Mouse (Mus musculus): ENCODE results near the gene Casp4. TPM values are rescaled to one million over a fixed set of nuclear protein-coding genes. Genes with fewer than 3 reads are reported as not detected.

Casp4 gene
- 0.58 and 0.68 TPM in 2 replicates for polyA plus RNA-seq (2015; fragmentation: Nextera tagmentation; extraction: Ambion mirVana)

DNA sequence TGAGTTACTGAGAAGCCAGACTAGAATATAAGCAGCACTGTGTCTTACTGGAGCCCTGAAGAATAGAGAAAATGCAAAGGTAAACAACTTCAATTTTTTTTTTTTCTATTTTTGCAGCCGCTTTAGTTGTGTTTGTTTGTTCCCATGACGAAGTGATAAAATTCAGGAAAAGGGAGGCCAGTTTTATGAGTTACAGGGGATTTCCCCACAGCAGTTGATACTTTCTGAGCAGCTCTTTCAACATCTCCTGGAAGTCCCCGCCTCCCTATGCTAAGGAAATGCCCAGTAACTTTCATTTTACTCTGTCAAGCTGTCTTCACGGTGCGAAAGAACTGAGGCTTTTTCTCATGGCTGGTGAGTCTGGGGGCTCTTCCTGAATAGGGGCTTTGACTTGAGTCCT is at the start of gene Casp4:
Casp4 (plus strand) TSS at position 268 of the 400 bp plus-strand sequence.
- H3K9me3 ChIP-seq (replicated peaks) = no peaks in the 10 kb centered on the region
- WGBS (ENCODE audit: insufficient replicate concordance) = 25% methylated on average over 5 of the region's 5 CpGs
- H3K27me3 ChIP-seq = no peaks in the 10 kb centered on the region
- H3K4me3 ChIP-seq (replicated peaks) = no peak within 1 kb of the TSS
- H3K4me2 ChIP-seq = no peak within 1 kb of the TSS
- H3K4me1 ChIP-seq (replicated peaks) = no peaks in the 10 kb centered on the region
- DNase-seq = no peak
- no peak within 1 kb of the TSS for H3K27ac ChIP-seq
- no peak for ATAC-seq (ENCODE audit: low read depth)
- no peak within 1 kb of the TSS for H3K9ac ChIP-seq
- no peaks in the 10 kb centered on the region for H3K36me3 ChIP-seq

- 54% methylated on average over 2 of the region's 2 CpGs for WGBS (ENCODE audit: insufficient replicate concordance)
- no peak overlapping the region for H3K27ac ChIP-seq
- DNase-seq = no peak
- no peak for ATAC-seq (ENCODE audit: low read depth)
- H3K4me1 ChIP-seq (replicated peaks) = no peaks in the 10 kb centered on the region
- no peaks in the 10 kb centered on the region for H3K36me3 ChIP-seq
- H3K9ac ChIP-seq = no peak overlapping the region
- no peaks in the 10 kb centered on the region for H3K9me3 ChIP-seq (replicated peaks)
- H3K4me2 ChIP-seq = no peak overlapping the region
- H3K27me3 ChIP-seq = no peaks in the 10 kb centered on the region
- H3K4me3 ChIP-seq (replicated peaks) = no peak overlapping the region
These were observed 44.6 kb upstream of the Casp4 start for GRCm38 (mm10) chr9:5263951-5264475.

DNA sequence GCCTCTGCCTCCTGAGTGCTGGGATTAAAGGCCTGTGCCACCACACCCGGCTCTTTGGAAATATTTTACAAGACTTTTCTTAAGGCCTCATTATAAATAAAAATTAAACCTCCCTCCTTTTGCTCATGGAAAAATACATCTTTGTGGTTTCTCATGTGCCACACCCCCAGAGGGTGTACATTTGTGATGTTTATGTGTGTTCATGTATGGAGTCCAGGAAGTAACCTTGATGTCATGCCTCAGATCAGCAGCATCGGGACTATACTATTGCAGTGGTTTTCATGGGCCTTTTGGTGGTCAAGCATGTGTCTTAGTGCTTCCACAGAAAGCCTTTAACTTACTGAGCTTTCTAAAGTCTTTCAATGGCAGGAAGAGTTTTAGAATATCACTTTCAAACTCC is 38.4 kb upstream of the Casp4 start:
- H3K27me3 ChIP-seq = no peaks in the 10 kb centered on the region
- WGBS (ENCODE audit: insufficient replicate concordance) = 54% methylated on average over 2 of the region's 2 CpGs
- no peak overlapping the region for H3K27ac ChIP-seq
- no peak overlapping the region for H3K4me3 ChIP-seq (replicated peaks)
- no peaks in the 10 kb centered on the region for H3K4me1 ChIP-seq (replicated peaks)
- no peak overlapping the region for H3K4me2 ChIP-seq
- no peak for DNase-seq
- ATAC-seq (ENCODE audit: low read depth) = no peak
- H3K36me3 ChIP-seq = no peaks in the 10 kb centered on the region
- no peak overlapping the region for H3K9ac ChIP-seq
- no peaks in the 10 kb centered on the region for H3K9me3 ChIP-seq (replicated peaks)

GRCm38 (mm10) chr9:5270884-5271283 is 37.7 kb upstream of the Casp4 start:
- no peak overlapping the region for H3K9ac ChIP-seq
- no peak overlapping the region for H3K4me2 ChIP-seq
- no peaks in the 10 kb centered on the region for H3K36me3 ChIP-seq
- WGBS (ENCODE audit: insufficient replicate concordance) = 43% methylated on average over 1 of the region's 1 CpGs
- ATAC-seq (ENCODE audit: low read depth) (no peak), DNase-seq (no peak)
- no peaks in the 10 kb centered on the region for H3K9me3 ChIP-seq (replicated peaks)
- no peaks in the 10 kb centered on the region for H3K4me1 ChIP-seq (replicated peaks)
- no peak overlapping the region for H3K27ac ChIP-seq
- H3K27me3 ChIP-seq = no peaks in the 10 kb centered on the region
- no peak overlapping the region for H3K4me3 ChIP-seq (replicated peaks)

- H3K27me3 ChIP-seq = no peaks in the 10 kb centered on the region
- H3K4me1 ChIP-seq (replicated peaks) = no peaks in the 10 kb centered on the region
- H3K27ac ChIP-seq = no peak overlapping the region
- H3K4me3 ChIP-seq (replicated peaks) = no peak overlapping the region
- no peak overlapping the region for H3K9ac ChIP-seq
- no peaks in the 10 kb centered on the region for H3K36me3 ChIP-seq
- DNase-seq (no peak), ATAC-seq (ENCODE audit: low read depth) (no peak)
- no peaks in the 10 kb centered on the region for H3K9me3 ChIP-seq (replicated peaks)
- no peak overlapping the region for H3K4me2 ChIP-seq
- WGBS (ENCODE audit: insufficient replicate concordance) = 54% methylated on average over 6 of the region's 6 CpGs
These were observed 37.2 kb upstream of the Casp4 start for GRCm38 (mm10) chr9:5271334-5271845.

GRCm38 (mm10) chr9:5286071-5286470 is 22.6 kb upstream of the Casp4 start:
- no peaks in the 10 kb centered on the region for H3K4me1 ChIP-seq (replicated peaks)
- WGBS (ENCODE audit: insufficient replicate concordance) = 70% methylated on average over 2 of the region's 2 CpGs
- H3K27me3 ChIP-seq = no peaks in the 10 kb centered on the region
- H3K9me3 ChIP-seq (replicated peaks) = no peaks in the 10 kb centered on the region
- no peak overlapping the region for H3K27ac ChIP-seq
- ATAC-seq (ENCODE audit: low read depth) (no peak), DNase-seq (no peak)
- no peak overlapping the region for H3K4me2 ChIP-seq
- H3K36me3 ChIP-seq = no peaks in the 10 kb centered on the region
- no peak overlapping the region for H3K4me3 ChIP-seq (replicated peaks)
- H3K9ac ChIP-seq = no peak overlapping the region

- no peak for DNase-seq
- no peak overlapping the region for H3K4me3 ChIP-seq (replicated peaks)
- no peak overlapping the region for H3K27ac ChIP-seq
- H3K9me3 ChIP-seq (replicated peaks) = no peaks in the 10 kb centered on the region
- no peaks in the 10 kb centered on the region for H3K36me3 ChIP-seq
- no peak overlapping the region for H3K4me2 ChIP-seq
- no peak overlapping the region for H3K9ac ChIP-seq
- no peaks in the 10 kb centered on the region for H3K4me1 ChIP-seq (replicated peaks)
- ATAC-seq (ENCODE audit: low read depth) = no peak
- H3K27me3 ChIP-seq = no peaks in the 10 kb centered on the region
These were observed 22.0 kb upstream of the Casp4 start for GRCm38 (mm10) chr9:5286597-5286996.

DNA sequence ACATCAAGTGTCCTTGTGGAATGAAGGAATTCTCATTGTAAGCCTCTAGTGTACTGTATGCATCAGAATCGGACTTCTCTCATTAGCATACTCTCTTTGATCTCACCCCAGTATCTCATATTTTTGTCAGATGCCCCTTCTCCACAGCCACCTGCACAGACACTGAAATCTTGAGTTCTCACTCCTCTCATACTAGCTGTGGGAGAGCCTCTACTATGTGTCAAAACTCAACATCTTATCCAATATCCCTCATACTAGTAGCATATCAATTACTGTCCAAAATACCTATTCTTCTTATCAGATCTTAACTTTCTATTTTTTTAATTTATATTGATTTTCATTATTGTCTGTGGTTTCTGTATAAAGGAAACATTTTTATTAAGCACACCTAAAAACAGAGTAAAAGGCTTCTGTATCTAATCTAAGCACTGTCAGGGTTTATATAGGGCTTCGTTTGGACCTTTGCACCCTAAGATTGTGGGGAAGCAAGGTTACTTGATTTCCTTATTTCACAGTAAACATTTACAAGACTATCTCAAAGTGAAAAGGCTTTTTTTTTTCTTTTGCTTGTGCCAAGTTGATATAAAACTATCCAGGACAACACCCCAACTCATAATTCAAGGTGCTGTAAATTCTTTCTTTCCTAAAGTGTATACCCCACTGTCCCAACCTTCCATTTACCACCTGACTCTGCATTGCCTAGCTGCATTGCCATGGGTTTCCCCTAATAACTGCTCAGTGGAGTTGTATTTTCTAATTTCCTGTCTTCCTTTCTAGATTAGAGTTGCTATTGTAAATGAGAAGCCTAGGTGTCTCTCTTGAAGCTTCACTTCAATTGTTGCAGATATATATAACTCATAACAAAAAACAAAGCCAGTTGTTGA is 12.0 kb upstream of the Casp4 start:
- no peak overlapping the region for H3K4me3 ChIP-seq (replicated peaks)
- no peaks in the 10 kb centered on the region for H3K9me3 ChIP-seq (replicated peaks)
- H3K4me1 ChIP-seq (replicated peaks) = no peaks in the 10 kb centered on the region
- WGBS (ENCODE audit: insufficient replicate concordance) = 46% methylated on average over 2 of the region's 2 CpGs
- DNase-seq (no peak), ATAC-seq (ENCODE audit: low read depth) (no peak)
- H3K9ac ChIP-seq = no peak overlapping the region
- H3K27me3 ChIP-seq = no peaks in the 10 kb centered on the region
- no peak overlapping the region for H3K27ac ChIP-seq
- H3K4me2 ChIP-seq = no peak overlapping the region
- H3K36me3 ChIP-seq = no peaks in the 10 kb centered on the region

DNA sequence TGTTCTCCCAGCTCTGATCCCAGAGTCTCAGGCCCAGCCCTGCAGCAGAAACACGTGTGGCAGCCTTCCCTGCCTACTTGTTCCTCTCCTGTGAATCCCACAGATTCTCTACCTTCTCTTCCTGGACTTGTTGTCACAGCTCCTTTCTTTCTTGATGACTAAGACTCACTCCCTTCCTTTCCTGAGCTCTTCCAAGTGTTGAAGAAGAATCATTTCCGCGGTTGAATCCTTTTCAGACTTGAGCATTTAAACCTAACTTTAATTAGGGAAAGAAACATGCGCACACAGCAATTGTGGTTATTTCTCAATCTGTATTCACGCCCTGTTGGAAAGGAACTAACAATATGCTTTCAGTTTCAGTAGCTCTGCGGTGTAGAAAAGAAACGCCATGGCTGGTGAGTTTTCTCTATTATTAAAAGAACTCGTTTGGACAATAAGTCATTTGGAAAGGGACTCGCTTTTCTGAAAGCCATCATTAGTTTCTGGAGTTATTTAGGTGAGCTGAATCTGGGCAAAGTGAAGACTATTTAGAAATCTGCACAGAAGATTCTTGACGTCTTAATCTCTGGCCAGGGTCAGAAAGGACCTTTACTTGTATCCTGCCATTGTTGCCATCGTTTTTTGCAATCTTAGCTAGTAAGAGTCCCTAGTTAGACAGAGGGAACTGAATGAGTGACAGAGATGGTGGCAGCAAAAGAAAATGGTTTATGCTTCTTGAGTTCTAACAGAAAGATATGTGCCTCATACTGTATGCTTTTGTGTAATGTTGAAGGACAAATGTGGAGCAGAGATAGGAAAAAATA is 10.1 kb upstream of the Casp4 start, which contains the start of gene Casp1:
Casp1 (plus strand) TSS at position 189 of the 803 bp plus-strand sequence.
- no peak for ATAC-seq (ENCODE audit: low read depth)
- Histone ChIP-seq H3K4me1 (replicated peaks) (no peaks in the 10 kb centered on the region), H3K4me2 (no peak within 1 kb of the TSS), H3K9ac (no peak within 1 kb of the TSS), H3K9me3 (replicated peaks) (no peaks in the 10 kb centered on the region), H3K4me3 (replicated peaks) (no peak within 1 kb of the TSS), H3K36me3 (no peaks in the 10 kb centered on the region), H3K27ac (no peak within 1 kb of the TSS), H3K27me3 (no peaks in the 10 kb centered on the region)
- 54% methylated on average over 11 of the region's 11 CpGs for WGBS (ENCODE audit: insufficient replicate concordance)
- DNase-seq = no peak

GRCm38 (mm10) chr9:5299132-5299381 is 9.6 kb upstream of the Casp4 start:
- H3K27ac ChIP-seq = no peak overlapping the region
- H3K4me2 ChIP-seq = no peak overlapping the region
- H3K4me1 ChIP-seq (replicated peaks) = no peaks in the 10 kb centered on the region
- no peaks in the 10 kb centered on the region for H3K9me3 ChIP-seq (replicated peaks)
- no peak for ATAC-seq (ENCODE audit: low read depth)
- no peaks in the 10 kb centered on the region for H3K36me3 ChIP-seq
- WGBS (ENCODE audit: insufficient replicate concordance) = 50% methylated on average over 2 of the region's 2 CpGs
- H3K27me3 ChIP-seq = no peaks in the 10 kb centered on the region
- DNase-seq = no peak
- H3K9ac ChIP-seq = no peak overlapping the region
- H3K4me3 ChIP-seq (replicated peaks) = no peak overlapping the region

DNA sequence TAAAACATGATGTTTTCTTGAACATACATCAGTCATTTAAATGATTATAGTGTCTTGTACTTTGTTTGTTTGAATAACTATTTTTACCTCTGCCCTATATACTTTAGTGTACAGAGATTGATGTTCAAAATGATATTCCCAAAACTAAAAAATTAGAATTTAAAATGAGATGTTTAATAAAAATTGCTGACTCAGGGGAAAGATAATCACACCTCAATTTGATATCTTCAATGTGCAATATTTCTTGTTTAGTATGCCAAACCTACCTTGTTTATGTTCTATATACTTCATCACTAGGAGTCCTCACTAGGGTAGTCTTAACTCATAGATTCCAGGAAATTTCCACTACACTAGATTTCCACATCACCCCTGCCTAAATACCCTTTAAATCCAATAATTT is 1.5 kb downstream of the Casp4 start:
- H3K27me3 ChIP-seq = no peaks in the 10 kb centered on the region
- DNase-seq (no peak), ATAC-seq (ENCODE audit: low read depth) (no peak)
- H3K4me2 ChIP-seq = no peak overlapping the region
- H3K4me3 ChIP-seq (replicated peaks) = no peak overlapping the region
- H3K36me3 ChIP-seq = no peaks in the 10 kb centered on the region
- no peaks in the 10 kb centered on the region for H3K9me3 ChIP-seq (replicated peaks)
- no peaks in the 10 kb centered on the region for H3K4me1 ChIP-seq (replicated peaks)
- H3K9ac ChIP-seq = no peak overlapping the region
- no peak overlapping the region for H3K27ac ChIP-seq
